Mouse (Mus musculus) ES-Bruce4 (cell line): ENCODE results near the gene Ugt1a5. TPM values are rescaled to one million over a fixed set of nuclear protein-coding genes. Genes with fewer than 3 reads are reported as not detected.

Experiments used
- H3K27ac ChIP-seq: 2 replicates; pipeline ENCODE4 v1.5.1; 2012; ENCODE audit warnings: low read length, inconsistent platforms; ENCODE audit not compliant: insufficient read depth
- H3K27me3 ChIP-seq: 2 replicates; pipeline ENCODE4 v1.6.1; 2012; ENCODE audit warnings: mild to moderate bottlenecking, low read length, inconsistent platforms; ENCODE audit not compliant: control insufficient read depth, poor library complexity, insufficient read depth, severe bottlenecking
- H3K36me3 ChIP-seq: 2 replicates; pipeline ENCODE4 v1.6.1; 2012; ENCODE audit warnings: inconsistent platforms, mild to moderate bottlenecking, low read length, moderate library complexity; ENCODE audit not compliant: control insufficient read depth, poor library complexity, insufficient read depth, severe bottlenecking
- H3K4me1 ChIP-seq: one replicate; pipeline ENCODE4 v1.8.1; 2011; ENCODE audit warnings: low read length; ENCODE audit not compliant: control insufficient read depth, insufficient read depth
- H3K4me3 ChIP-seq: 2 replicates; pipeline ENCODE4 v1.5.1; 2011; ENCODE audit warnings: low read depth, mild to moderate bottlenecking, low read length
- H3K9ac ChIP-seq: 2 replicates; pipeline ENCODE4 v1.6.1; 2012; ENCODE audit warnings: low read depth, mild to moderate bottlenecking, inconsistent platforms; ENCODE audit not compliant: poor library complexity, severe bottlenecking
- H3K9me3 ChIP-seq: replicated peaks from 2 replicates; pipeline ENCODE4 v1.6.1; 2012; ENCODE audit warnings: mild to moderate bottlenecking, low read length, inconsistent platforms; ENCODE audit not compliant: control insufficient read depth, poor library complexity, insufficient read depth, severe bottlenecking
- CTCF ChIP-seq: IDR thresholded peaks from one replicate; pipeline ENCODE4 v1.8.1; 2011; ENCODE audit warnings: low read depth, low read length
- EP300 ChIP-seq: IDR thresholded peaks from 2 replicates; pipeline ENCODE4 v1.6.1; 2011; ENCODE audit warnings: low read depth, low read length; ENCODE audit not compliant: insufficient read depth
- POLR2A ChIP-seq: IDR thresholded peaks from one replicate; pipeline ENCODE4 v1.8.1; 2011; ENCODE audit warnings: low read length; ENCODE audit not compliant: insufficient read depth
- polyA plus RNA-seq: library from polyadenylated mRNA; stranded (reverse); fragments of >200 nt; gene quantifications from 2 replicates; pipeline ENCODE4 v1.2.4, GENCODE M21; 2011; ENCODE audit warnings: low read depth; ENCODE audit not compliant: missing spikeins, insufficient read depth, insufficient read length

Ugt1a5 gene
- polyA plus RNA-seq, 1 experiment, result not detected

DNA sequence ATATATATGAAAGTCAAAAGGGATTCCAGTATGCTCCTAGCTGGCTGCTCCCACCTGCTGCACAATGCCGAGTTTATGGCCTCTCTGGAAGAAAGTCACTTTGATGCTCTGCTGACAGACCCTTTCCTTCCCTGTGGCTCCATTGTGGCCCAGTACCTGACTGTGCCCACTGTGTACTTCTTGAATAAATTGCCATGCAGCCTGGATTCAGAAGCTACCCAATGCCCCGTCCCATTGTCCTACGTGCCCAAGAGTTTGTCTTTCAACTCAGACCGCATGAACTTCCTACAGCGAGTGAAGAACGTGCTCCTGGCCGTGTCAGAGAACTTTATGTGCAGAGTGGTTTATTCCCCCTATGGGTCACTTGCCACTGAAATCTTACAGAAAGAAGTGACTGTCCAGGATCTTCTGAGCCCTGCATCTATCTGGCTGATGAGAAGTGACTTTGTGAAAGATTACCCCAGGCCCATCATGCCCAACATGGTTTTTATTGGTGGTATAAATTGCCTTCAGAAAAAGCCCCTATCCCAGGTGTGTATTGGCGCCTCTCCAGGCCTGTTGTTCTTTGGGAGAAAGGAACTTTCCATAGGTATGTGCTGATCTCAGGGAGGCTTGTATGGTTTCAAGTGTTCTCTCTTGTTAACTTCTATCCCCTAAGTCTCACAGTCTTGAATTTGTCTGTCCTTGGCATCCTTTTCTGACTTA, 46.7 kb downstream of the Ugt1a5 start:
- no peaks in the 10 kb centered on the region for H3K4me1 ChIP-seq
- no peak for TF ChIP-seq EP300
- TF ChIP-seq CTCF, result no peak
- TF ChIP-seq POLR2A, result no peak
- peaks cover 7% of the 10 kb centered on the region; the same call in 1 of the 2 replicates for H3K9me3 ChIP-seq
- no peak overlapping the region for H3K27ac ChIP-seq
- H3K9ac ChIP-seq, result no peak overlapping the region
- H3K27me3 ChIP-seq, result no peaks in the 10 kb centered on the region
- H3K4me3 ChIP-seq, result no peak overlapping the region
- no peaks in the 10 kb centered on the region for H3K36me3 ChIP-seq

DNA sequence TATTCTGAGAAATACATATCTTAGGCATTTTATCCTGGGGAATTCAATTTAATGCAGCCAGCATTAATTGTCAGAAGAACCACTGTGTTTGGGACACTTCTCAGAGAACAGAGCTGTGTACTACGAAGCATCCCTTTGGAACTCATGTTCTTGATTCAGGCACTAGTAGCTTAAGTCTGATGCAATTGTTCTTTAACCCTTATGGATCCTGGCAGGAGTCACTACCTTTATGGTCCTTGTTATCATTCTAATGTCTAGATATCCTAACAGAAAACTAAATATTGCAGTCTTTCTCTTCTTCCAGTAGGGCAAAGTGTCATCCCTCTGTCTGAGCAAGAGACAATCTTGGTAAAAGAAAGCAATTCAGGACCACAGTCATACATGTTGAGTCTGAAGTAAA, 47.2 kb downstream of the Ugt1a5 start:
- H3K27me3 ChIP-seq, result no peaks in the 10 kb centered on the region
- peaks cover 8% of the 10 kb centered on the region; the same call in 1 of the 2 replicates for H3K9me3 ChIP-seq
- H3K9ac ChIP-seq, result no peak overlapping the region
- no peak overlapping the region for H3K27ac ChIP-seq
- no peak overlapping the region for H3K4me3 ChIP-seq
- TF ChIP-seq CTCF (no peak), EP300 (no peak), POLR2A (no peak)
- H3K36me3 ChIP-seq, result no peaks in the 10 kb centered on the region
- no peaks in the 10 kb centered on the region for H3K4me1 ChIP-seq

DNA sequence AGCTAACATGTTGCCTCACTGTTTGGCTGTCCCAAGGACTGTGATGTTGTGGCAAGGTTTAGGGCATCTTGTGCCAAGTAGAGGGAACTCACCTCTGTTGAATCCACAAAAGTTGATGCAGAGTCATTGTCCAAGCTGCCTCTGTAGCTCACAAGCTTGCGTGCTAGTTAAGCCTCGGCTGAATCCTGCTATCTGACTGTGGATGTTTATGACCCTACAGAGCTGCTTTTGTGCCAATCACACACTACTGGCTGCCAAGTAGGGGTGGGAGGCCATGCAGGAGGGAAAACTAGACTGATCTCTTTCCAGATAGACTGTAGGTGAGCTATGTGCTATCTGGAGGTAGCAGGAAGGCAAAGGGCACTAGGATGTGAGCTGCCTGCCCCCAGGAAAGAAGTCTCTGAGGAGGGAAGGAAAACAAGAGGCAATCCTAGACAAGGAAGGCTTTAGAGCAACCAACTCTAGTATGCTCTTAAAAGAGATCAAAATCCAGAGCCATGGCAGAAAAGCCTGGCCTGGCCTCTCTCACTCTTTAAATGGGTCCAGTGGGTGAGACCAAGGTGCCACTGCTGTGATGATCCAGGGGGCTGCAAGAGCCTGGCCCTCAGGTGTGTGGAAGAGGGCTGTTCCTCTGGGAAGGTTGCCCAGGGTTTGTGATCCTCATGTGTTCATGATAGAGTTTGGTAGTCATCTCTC, 48.1 kb downstream of the Ugt1a5 start:
- TF ChIP-seq CTCF (no peak), POLR2A (no peak), EP300 (no peak)

DNA sequence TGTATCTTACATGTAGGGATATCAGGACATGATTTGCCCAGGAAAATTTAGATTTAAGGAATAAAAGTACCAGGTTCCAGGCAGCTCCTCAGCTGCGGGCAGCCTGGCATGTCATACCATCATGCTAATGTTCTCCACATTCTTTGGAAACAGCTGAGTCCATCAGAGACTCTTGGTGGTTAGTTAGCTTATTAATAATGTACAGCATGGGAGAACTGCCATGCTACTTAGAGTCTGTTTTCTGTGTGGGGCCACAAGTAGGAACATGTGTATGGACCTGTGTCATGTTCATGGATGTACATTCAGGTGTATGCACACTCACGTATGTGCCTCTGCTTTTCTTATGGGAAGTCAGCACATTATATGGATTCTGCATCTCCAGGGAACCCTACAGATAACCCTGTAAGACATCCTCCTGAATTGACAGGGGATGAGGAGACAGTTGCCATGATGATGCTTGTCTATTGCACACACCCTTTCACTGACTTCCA, 48.7 kb downstream of the Ugt1a5 start:
- no peak for TF ChIP-seq CTCF
- no peak for TF ChIP-seq EP300
- no peak for TF ChIP-seq POLR2A
- Histone ChIP-seq H3K4me1 (no peaks in the 10 kb centered on the region), H3K36me3 (no peaks in the 10 kb centered on the region), H3K27me3 (no peaks in the 10 kb centered on the region), H3K9ac (no peak overlapping the region), H3K9me3 (peaks cover 8% of the 10 kb centered on the region; the same call in 1 of the 2 replicates), H3K4me3 (no peak overlapping the region), H3K27ac (no peak overlapping the region)

More for the DNA sequence above, 48.1 kb downstream of the Ugt1a5 start:
- Histone ChIP-seq H3K9me3 (peaks cover 8% of the 10 kb centered on the region; the same call in 1 of the 2 replicates), H3K4me1 (no peaks in the 10 kb centered on the region), H3K4me3 (no peak overlapping the region), H3K27ac (no peak overlapping the region), H3K9ac (no peak overlapping the region), H3K36me3 (no peaks in the 10 kb centered on the region), H3K27me3 (no peaks in the 10 kb centered on the region)

DNA sequence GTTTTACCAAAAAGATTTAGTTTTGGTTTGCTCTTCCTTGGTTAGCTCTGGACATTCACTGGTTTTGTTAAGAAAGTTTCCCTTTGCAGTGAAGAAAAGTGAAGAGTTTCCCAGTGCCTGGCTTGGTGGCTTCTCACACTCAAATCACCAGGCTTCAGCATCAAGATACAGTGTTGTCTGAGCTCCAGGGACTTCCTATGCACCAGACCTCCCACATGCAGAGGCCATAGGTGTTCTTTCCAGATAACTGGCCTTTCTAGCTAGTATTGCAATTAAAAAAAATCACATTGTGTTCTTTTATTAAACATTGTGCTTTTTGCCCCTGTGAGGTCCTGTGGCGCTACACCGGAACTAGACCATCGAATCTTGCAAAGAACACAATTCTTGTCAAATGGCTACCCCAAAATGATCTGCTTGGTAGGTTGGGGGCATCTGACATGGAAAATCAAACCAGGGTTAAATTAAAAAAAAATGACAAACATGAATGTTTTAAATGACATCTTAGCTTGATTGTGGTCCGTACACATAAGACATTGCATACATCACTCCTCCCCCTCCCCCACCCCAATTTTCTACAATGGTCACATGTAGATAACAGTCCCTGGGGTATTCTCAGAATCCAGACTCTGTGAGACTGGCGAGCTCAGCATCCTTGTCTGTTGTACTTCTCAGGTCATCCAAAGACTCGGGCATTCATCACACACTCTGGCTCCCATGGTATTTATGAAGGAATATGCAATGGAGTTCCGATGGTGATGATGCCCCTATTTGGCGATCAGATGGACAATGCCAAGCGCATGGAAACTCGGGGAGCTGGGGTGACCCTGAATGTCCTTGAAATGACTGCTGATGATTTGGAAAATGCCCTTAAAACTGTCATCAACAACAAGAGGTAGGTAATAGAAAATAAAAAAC, 49.9 kb downstream of the Ugt1a5 start:
- H3K27ac ChIP-seq, result no peak overlapping the region
- no peak for TF ChIP-seq EP300
- TF ChIP-seq POLR2A, result no peak
- TF ChIP-seq CTCF, result no peak
- no peaks in the 10 kb centered on the region for H3K4me1 ChIP-seq
- H3K27me3 ChIP-seq, result no peaks in the 10 kb centered on the region
- no peak overlapping the region for H3K9ac ChIP-seq
- peaks cover 8% of the 10 kb centered on the region; the same call in 1 of the 2 replicates for H3K9me3 ChIP-seq
- no peaks in the 10 kb centered on the region for H3K36me3 ChIP-seq
- H3K4me3 ChIP-seq, result no peak overlapping the region
